Comparison of ENCODE assay signal across 8 mouse cellular contexts in genomic region chr11:120825289-120825863, GRCm38 (mm10). TPM values are rescaled to one million over a fixed set of nuclear protein-coding genes. Genes with fewer than 3 reads are reported as not detected.
DNase-seq lines count a peak whose midpoint lies in the region; ATAC-seq and TF ChIP-seq lines count a peak whose summit lies in the region.

No protein-coding gene starts in this region.

- 28% methylated on average over 4 of the region's 4 CpGs for WGBS in neural tube, embryonic 11.5 days
- 34% methylated on average over 4 of the region's 4 CpGs for WGBS in midbrain, postnatal 0 days
- 67% methylated on average over 4 of the region's 4 CpGs for WGBS in kidney, adult 2 months

- DNase-seq in CD4-positive, CD25-positive, alpha-beta regulatory T cell, adult 2 months (ENCODE audit: low read depth, low spot score): peak; percentile 40
- DNase-seq in neural tube, embryonic 11.5 days (ENCODE audit: low spot score): peak; percentile 32
- DNase-seq in neural tube, embryonic 10.5 days (ENCODE audit: extremely low spot score, low spot score): no peak
- DNase-seq in induced T-regulatory cell, adult 2 months (ENCODE audit: low read depth): peak; percentile 55
- peak; percentile 28 for DNase-seq in midbrain, postnatal 0 days (ENCODE audit: low spot score)
- DNase-seq in frontal cortex, postnatal 14 days (ENCODE audit: low spot score in 2 of 2): no peak
- no peak for DNase-seq in kidney, adult 2 months

- no peak for ATAC-seq in CD4-positive, CD25-positive, alpha-beta regulatory T cell, adult 4 months
- ATAC-seq in neural tube, embryonic 11.5 days (ENCODE audit: insufficient read depth, low FRiP score, low TSS enrichment): no peak; the same call in 1 of the 2 replicates
- ATAC-seq in midbrain, postnatal 0 days (ENCODE audit: low FRiP score): no peak

- no peaks in the 10 kb centered on the region for H3K9me3 ChIP-seq in neural tube, embryonic 11.5 days (ENCODE audit: control insufficient read depth, low read length)
- no peaks in the 10 kb centered on the region for H3K9me3 ChIP-seq in midbrain, postnatal 0 days (ENCODE audit: low read length)

- peak overlapping the region; percentile 91 for H3K4me3 ChIP-seq in neural tube, embryonic 11.5 days (ENCODE audit: low read depth, low read length)
- peak overlapping the region; percentile 93 for H3K4me3 ChIP-seq in midbrain, postnatal 0 days (ENCODE audit: low read depth, low read length)
- H3K4me3 ChIP-seq in kidney, adult 2 months (ENCODE audit: insufficient read depth, low read depth, low read length): no peak overlapping the region

- H3K4me1 ChIP-seq in neural tube, embryonic 11.5 days (ENCODE audit: control insufficient read depth, insufficient read depth, low read length): peaks cover 28% of the 10 kb centered on the region
- peaks cover 24% of the 10 kb centered on the region for H3K4me1 ChIP-seq in midbrain, postnatal 0 days (ENCODE audit: insufficient read depth, low read length)
- peaks cover 5% of the 10 kb centered on the region; the same call in 1 of the 2 replicates for H3K4me1 ChIP-seq in kidney, adult 2 months (ENCODE audit: control insufficient read depth, insufficient read depth, low read length)

- H3K9ac ChIP-seq in neural tube, embryonic 11.5 days (ENCODE audit: low read length): peak overlapping the region; percentile 92
- peak overlapping the region; percentile 64 for H3K9ac ChIP-seq in midbrain, postnatal 0 days (replicated peaks; ENCODE audit: low read length, poor library complexity, severe bottlenecking)

- H3K36me3 ChIP-seq in neural tube, embryonic 11.5 days (ENCODE audit: control insufficient read depth, insufficient read depth, low read length): peaks cover 10% of the 10 kb centered on the region
- H3K36me3 ChIP-seq in midbrain, postnatal 0 days (ENCODE audit: insufficient read depth, low read length): peaks cover 17% of the 10 kb centered on the region
- no peaks in the 10 kb centered on the region for H3K36me3 ChIP-seq in kidney, adult 2 months (ENCODE audit: control insufficient read depth, insufficient read depth, low read length)

- peak overlapping the region; percentile 95 for H3K4me2 ChIP-seq in neural tube, embryonic 11.5 days (ENCODE audit: low read depth)
- H3K4me2 ChIP-seq in midbrain, postnatal 0 days (ENCODE audit: low read depth, low read length, poor library complexity, severe bottlenecking): peak overlapping the region; percentile 93

- no peak for TF ChIP-seq CTCF in midbrain, postnatal 0 days (IDR thresholded peaks at IDR 0.05)
- no peak for TF ChIP-seq CTCF in kidney, adult 2 months (conservative IDR thresholded peaks at IDR 0.05; ENCODE audit: insufficient read depth, insufficient read length, low read depth, low read length)

- no peaks in the 10 kb centered on the region for H3K27me3 ChIP-seq in neural tube, embryonic 11.5 days (ENCODE audit: control insufficient read depth, insufficient read depth, low read length)
- H3K27me3 ChIP-seq in midbrain, postnatal 0 days (ENCODE audit: insufficient read depth, low read length): no peaks in the 10 kb centered on the region
- no peaks in the 10 kb centered on the region for H3K27me3 ChIP-seq in kidney, adult 2 months (replicated peaks; ENCODE audit: control insufficient read depth, insufficient read depth, low read length)

- H3K27ac ChIP-seq in neural tube, embryonic 11.5 days (ENCODE audit: low read depth, low read length): peak overlapping the region; percentile 98
- peak overlapping the region; percentile 96 for H3K27ac ChIP-seq in midbrain, postnatal 0 days (ENCODE audit: low read depth, low read length)
- H3K27ac ChIP-seq in kidney, adult 2 months (ENCODE audit: insufficient read depth, low read depth, low read length): no peak overlapping the region

- TF ChIP-seq POLR2A in kidney, adult 2 months (IDR thresholded peaks at IDR 0.05; ENCODE audit: low read depth, low read length): no peak

RNA-seq across cellular contexts. Expression of gene Fasn, which starts 1.0 kb away (rescaled TPM):
- polyA plus RNA-seq in CD4-positive, CD25-positive, alpha-beta regulatory T cell, adult 4 months (2017; shearing (Covaris generic)): 10 to 100 TPM; 24.1 to 34.8 TPM
- polyA plus RNA-seq in neural tube, embryonic 11.5 days (2014; fragmentation: Nextera tagmentation; extraction: Ambion mirVana): 108 and 125 TPM in 2 replicates
- total RNA-seq in midbrain, postnatal 0 days (2014; rRNA removed): 469 and 488 TPM in 2 replicates
- 76.0 and 85.4 TPM in 2 replicates for polyA plus RNA-seq in midbrain, postnatal 0 days (2015; fragmentation: Nextera tagmentation; extraction: Ambion mirVana)
- polyA plus RNA-seq in kidney, adult 2 months (2012; rRNA removed): 936 and 1,244 TPM in 2 replicates

RNA-seq across cellular contexts. Expression of gene Dus1l, which starts 29.2 kb away (rescaled TPM):
- polyA plus RNA-seq in CD4-positive, CD25-positive, alpha-beta regulatory T cell, adult 4 months (2017; shearing (Covaris generic)): 10 to 100 TPM; 31.4 to 35.3 TPM
- 83.4 and 84.7 TPM in 2 replicates for polyA plus RNA-seq in neural tube, embryonic 11.5 days (2014; fragmentation: Nextera tagmentation; extraction: Ambion mirVana)
- 46.4 and 52.3 TPM in 2 replicates for total RNA-seq in midbrain, postnatal 0 days (2014; rRNA removed)
- polyA plus RNA-seq in midbrain, postnatal 0 days (2015; fragmentation: Nextera tagmentation; extraction: Ambion mirVana): 38.4 and 41.6 TPM in 2 replicates
- polyA plus RNA-seq in kidney, adult 2 months (2012; rRNA removed): 42.3 and 42.6 TPM in 2 replicates

RNA-seq across cellular contexts. Expression of gene Gps1, which starts 41.3 kb away (rescaled TPM):
- polyA plus RNA-seq in CD4-positive, CD25-positive, alpha-beta regulatory T cell, adult 4 months (2017; shearing (Covaris generic)): 100 to 1,000 TPM; 126 to 160 TPM
- polyA plus RNA-seq in neural tube, embryonic 11.5 days (2014; fragmentation: Nextera tagmentation; extraction: Ambion mirVana): 286 and 291 TPM in 2 replicates
- 252 and 262 TPM in 2 replicates for total RNA-seq in midbrain, postnatal 0 days (2014; rRNA removed)
- 233 and 253 TPM in 2 replicates for polyA plus RNA-seq in midbrain, postnatal 0 days (2015; fragmentation: Nextera tagmentation; extraction: Ambion mirVana)
- 173 and 175 TPM in 2 replicates for polyA plus RNA-seq in kidney, adult 2 months (2012; rRNA removed)

RNA-seq across cellular contexts. Expression of gene Rfng, which starts 41.4 kb away (rescaled TPM):
- 1 to 10 TPM; 2.8 to 4.1 TPM for polyA plus RNA-seq in CD4-positive, CD25-positive, alpha-beta regulatory T cell, adult 4 months (2017; shearing (Covaris generic))
- 36.7 and 40.5 TPM in 2 replicates for polyA plus RNA-seq in neural tube, embryonic 11.5 days (2014; fragmentation: Nextera tagmentation; extraction: Ambion mirVana)
- 86.5 and 106 TPM in 2 replicates for total RNA-seq in midbrain, postnatal 0 days (2014; rRNA removed)
- 130 and 138 TPM in 2 replicates for polyA plus RNA-seq in midbrain, postnatal 0 days (2015; fragmentation: Nextera tagmentation; extraction: Ambion mirVana)
- polyA plus RNA-seq in kidney, adult 2 months (2012; rRNA removed): 69.0 and 80.5 TPM in 2 replicates

Comparison
In these comparisons a context has a peak if more than half of its experiments do, and no peak if none do; other contexts are left out.
1. DNase-seq: peak in CD4-positive, CD25-positive, alpha-beta regulatory T cell, adult 2 months (single experiment), neural tube, embryonic 11.5 days (single experiment), induced T-regulatory cell, adult 2 months (single experiment) and midbrain, postnatal 0 days (single experiment); none in neural tube, embryonic 10.5 days (single experiment), frontal cortex, postnatal 14 days (0 of 2) and kidney, adult 2 months (single experiment).